Mouse (Mus musculus) embryonic facial prominence, embryonic 11.5 days (tissue): ENCODE measurements at regions not wholly inside any gene's neighbourhood (a gene's known extent, or its start where the extent isn't known, plus 50 kb on each side); places are given as distances from the start of the nearest gene placed in this dataset.
A peak's percentile ranks its signal among the peaks of the same experiment; 100 is the strongest.

ENCODE experiments used
- ATAC-seq: fragments of 200-750 bp; cut with Nextera tagmentation; replicated peaks from 2 replicates; pipeline ENCODE4 v1.8.0; 2017; ENCODE audit warnings: low read depth; ENCODE audit not compliant: insufficient number of reproducible peaks, low FRiP score, low TSS enrichment
- DNase-seq: peaks from one replicate; pipeline ENCODE4 v3.0.0-alpha.2; 2015; ENCODE audit warnings: low spot score
- H3K27ac ChIP-seq: fragments of 300-500 bp; sonication (generic); replicated peaks from 2 replicates; pipeline ENCODE4 v1.5.1; 2014; ENCODE audit warnings: mild to moderate bottlenecking, low read depth, low read length, control low read depth
- H3K27me3 ChIP-seq: fragments of 300-500 bp; sonication (generic); 2 replicates; pipeline ENCODE4 v1.6.1; 2014; ENCODE audit warnings: mild to moderate bottlenecking, low read length, moderate library complexity, mixed read lengths; ENCODE audit not compliant: control insufficient read depth, insufficient read depth
- H3K36me3 ChIP-seq: fragments of 300-500 bp; sonication (generic); replicated peaks from 2 replicates; pipeline ENCODE4 v1.6.1; 2014; ENCODE audit warnings: low read depth, mild to moderate bottlenecking, low read length, moderate library complexity, mixed read lengths; ENCODE audit not compliant: control insufficient read depth, insufficient read depth
- H3K4me1 ChIP-seq: fragments of 300-500 bp; sonication (generic); 2 replicates; pipeline ENCODE4 v1.6.1; 2014; ENCODE audit warnings: low read length, mixed read lengths; ENCODE audit not compliant: control insufficient read depth, insufficient read depth
- H3K4me2 ChIP-seq: fragments of 300-500 bp; sonication (generic); 2 replicates; pipeline ENCODE4 v1.6.1; 2014; ENCODE audit warnings: low read depth, mild to moderate bottlenecking, control low read depth, low read length, moderate library complexity
- H3K4me3 ChIP-seq: fragments of 300-500 bp; sonication (generic); 2 replicates; pipeline ENCODE4 v1.5.1; 2014; ENCODE audit warnings: low read depth, low read length, control low read depth
- H3K9ac ChIP-seq: fragments of 300-500 bp; sonication (generic); replicated peaks from 2 replicates; pipeline ENCODE4 v1.6.1; 2014; ENCODE audit warnings: mild to moderate bottlenecking, control low read depth, low read length
- H3K9me3 ChIP-seq: fragments of 300-500 bp; sonication (generic); replicated peaks from 2 replicates; pipeline ENCODE4 v1.6.1; 2016; ENCODE audit warnings: mild to moderate bottlenecking, low read length, inconsistent platforms, mixed read lengths; ENCODE audit not compliant: control insufficient read depth
- WGBS: fragments of 180-500 bp; shearing (Covaris S2); extraction: QIAGEN DNeasy Blood & Tissue Kit; methylation state at CpG from one replicate; pipeline ENCODE4 v1.1.7; 2014; 5-methylcytosine and 5-hydroxymethylcytosine counted together

DNA sequence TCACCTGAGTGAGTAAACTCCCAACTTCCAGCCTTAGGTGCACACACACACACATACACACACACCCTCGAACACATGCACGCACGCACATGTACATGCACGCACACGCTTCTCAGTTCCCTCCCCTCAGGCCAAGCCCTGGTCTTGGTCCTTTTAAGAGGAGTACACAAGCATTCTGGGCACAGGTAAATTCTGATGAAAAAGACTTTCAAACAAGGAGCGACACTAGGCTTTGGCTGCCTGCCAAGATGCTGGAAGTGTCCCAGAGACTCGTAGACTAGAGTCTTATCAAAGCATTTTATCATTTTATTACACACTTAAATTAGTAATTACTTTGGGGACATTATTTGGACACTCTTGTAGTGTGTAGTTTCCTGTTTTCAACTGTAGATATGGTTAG lies 278.6 kb upstream of the Atp11b start:
- H3K4me1 ChIP-seq, result no peaks in the 10 kb centered on the region
- no peak overlapping the region for H3K9ac ChIP-seq
- no peaks in the 10 kb centered on the region for H3K36me3 ChIP-seq
- H3K27ac ChIP-seq, result no peak overlapping the region
- no peak overlapping the region for H3K4me3 ChIP-seq
- H3K9me3 ChIP-seq, result no peaks in the 10 kb centered on the region
- DNase-seq (no peak), ATAC-seq (no peak)
- 85% methylated on average over 7 of the region's 7 CpGs for WGBS
- no peak overlapping the region for H3K4me2 ChIP-seq
- H3K27me3 ChIP-seq, result no peaks in the 10 kb centered on the region

DNA sequence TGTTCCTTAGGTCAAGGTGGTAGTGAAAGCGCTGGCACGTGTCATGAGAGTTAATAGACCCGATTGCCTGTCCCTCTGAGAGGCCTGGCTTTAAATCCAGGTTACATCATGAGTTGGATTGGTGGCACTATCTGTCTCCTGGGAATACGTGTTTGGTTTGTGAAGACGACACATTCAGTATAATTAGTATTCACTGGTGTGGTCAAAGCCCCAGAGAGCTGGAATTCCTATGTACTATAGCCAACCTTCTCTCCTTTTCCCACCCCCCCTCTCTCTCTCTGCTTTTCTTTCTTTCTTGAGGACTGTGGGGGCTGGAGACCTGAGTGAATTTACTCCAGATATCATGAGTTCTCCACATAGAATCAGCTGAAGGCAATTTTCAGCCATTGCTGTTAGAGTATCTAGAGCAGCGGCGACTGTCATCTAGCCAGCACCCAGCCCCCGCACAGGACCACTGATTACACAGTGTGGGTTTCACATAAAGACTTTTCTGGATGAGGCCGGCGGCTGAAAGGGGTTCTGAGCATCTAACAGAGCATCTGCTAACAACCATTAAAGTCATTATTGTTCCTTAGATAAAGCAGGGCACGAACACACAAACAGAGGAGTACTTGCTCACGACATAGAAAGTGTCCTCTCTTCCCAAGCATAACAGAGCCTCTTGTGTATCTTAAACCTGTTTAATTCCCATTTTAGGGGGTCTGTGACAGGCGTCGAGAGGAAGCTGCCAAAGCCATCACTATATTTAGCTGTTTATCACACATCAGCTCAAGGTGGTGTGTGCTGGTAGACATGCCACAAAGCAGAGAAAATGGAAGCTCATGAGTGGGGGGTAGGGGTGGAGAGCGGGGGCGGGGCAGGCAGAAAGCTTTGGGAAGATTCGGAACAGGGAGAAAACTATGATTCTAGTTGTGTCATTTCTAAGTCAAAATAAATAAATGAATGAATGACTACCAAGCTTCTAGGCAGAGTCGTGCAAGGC lies 272.9 kb upstream of the Atp11b start:
- ATAC-seq (no peak), DNase-seq (no peak)
- Histone ChIP-seq H3K9ac (no peak overlapping the region), H3K4me1 (no peaks in the 10 kb centered on the region), H3K27ac (no peak overlapping the region), H3K9me3 (no peaks in the 10 kb centered on the region), H3K4me2 (no peak overlapping the region), H3K4me3 (no peak overlapping the region), H3K27me3 (no peaks in the 10 kb centered on the region), H3K36me3 (no peaks in the 10 kb centered on the region)
- WGBS, result 60% methylated on average over 18 of the region's 18 CpGs

DNA sequence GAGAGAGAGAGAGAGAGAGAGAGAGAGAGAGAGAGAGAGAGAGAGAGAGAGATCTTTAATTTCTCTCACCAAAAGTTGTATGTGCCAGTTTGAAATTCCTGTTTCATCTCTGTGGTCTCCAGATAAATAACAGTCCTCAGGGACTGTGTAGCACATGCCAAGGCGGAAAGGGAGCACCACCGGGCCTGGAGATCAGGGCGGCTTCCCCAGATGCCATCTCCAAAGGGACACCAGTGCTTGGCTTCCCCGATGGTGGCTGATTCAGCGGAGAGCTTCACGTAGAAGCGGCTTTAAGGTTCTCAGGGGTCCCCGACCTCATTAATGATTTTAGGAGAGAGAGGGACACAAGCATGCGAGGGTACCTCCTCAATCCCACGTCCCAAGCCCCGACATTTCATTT lies 272.1 kb upstream of the Atp11b start:
- Histone ChIP-seq H3K4me2 (no peak overlapping the region), H3K4me3 (no peak overlapping the region), H3K9ac (no peak overlapping the region), H3K27me3 (no peaks in the 10 kb centered on the region), H3K27ac (no peak overlapping the region), H3K4me1 (no peaks in the 10 kb centered on the region), H3K36me3 (no peaks in the 10 kb centered on the region), H3K9me3 (no peaks in the 10 kb centered on the region)
- ATAC-seq (no peak), DNase-seq (no peak)
- WGBS, result 31% methylated on average over 11 of the region's 11 CpGs

DNA sequence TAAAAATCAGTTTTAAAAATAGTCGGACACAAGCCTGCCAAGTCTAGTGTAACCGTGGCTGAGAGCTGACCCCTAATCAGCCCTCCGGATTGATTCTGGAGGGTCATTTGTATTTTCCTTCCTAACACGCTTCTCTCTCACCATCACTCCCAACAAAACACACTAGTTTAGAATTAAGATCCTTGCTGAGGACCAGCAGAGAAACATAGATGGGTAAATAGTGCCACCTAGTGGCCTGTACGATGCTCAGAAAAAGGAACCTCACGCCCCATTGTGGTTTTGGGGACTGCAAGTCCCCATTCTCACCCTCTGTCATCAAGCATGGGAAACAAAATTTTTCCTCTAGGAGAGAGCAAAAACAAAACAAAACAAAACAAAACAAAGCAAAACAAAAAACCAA lies 271.6 kb upstream of the Atp11b start:
- peak; percentile 86 for DNase-seq
- H3K9ac ChIP-seq, result no peak overlapping the region
- H3K4me1 ChIP-seq, result no peaks in the 10 kb centered on the region
- no peaks in the 10 kb centered on the region for H3K9me3 ChIP-seq
- ATAC-seq, result no peak
- H3K36me3 ChIP-seq, result no peaks in the 10 kb centered on the region
- no peak overlapping the region for H3K4me3 ChIP-seq
- no peak overlapping the region for H3K27ac ChIP-seq
- WGBS, result 3% methylated on average over 6 of the region's 6 CpGs
- H3K27me3 ChIP-seq, result no peaks in the 10 kb centered on the region
- no peak overlapping the region for H3K4me2 ChIP-seq

DNA sequence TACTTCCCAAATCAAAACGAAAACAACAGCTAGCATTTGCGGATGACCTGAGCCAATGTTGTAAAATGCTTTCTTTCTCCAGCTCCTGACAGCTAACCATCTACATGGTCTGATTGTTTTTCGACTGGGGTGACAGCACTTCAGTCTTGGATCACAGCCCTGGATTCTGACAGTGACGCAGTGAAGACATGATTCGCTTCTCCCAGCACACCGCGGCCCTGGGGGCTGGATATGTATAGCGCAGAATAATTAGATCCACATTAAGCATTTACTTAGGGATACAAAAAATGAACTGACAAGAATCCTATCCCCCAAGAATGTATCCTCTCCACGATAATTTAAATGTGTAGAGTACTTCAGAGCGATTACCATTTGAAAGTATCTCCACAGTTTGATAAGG lies 271.1 kb upstream of the Atp11b start:
- no peak overlapping the region for H3K9ac ChIP-seq
- DNase-seq (no peak), ATAC-seq (no peak)
- H3K4me2 ChIP-seq, result no peak overlapping the region
- H3K27me3 ChIP-seq, result no peaks in the 10 kb centered on the region
- no peaks in the 10 kb centered on the region for H3K4me1 ChIP-seq
- no peak overlapping the region for H3K4me3 ChIP-seq
- H3K9me3 ChIP-seq, result no peaks in the 10 kb centered on the region
- no peaks in the 10 kb centered on the region for H3K36me3 ChIP-seq
- H3K27ac ChIP-seq, result no peak overlapping the region
- 70% methylated on average over 10 of the region's 10 CpGs for WGBS

DNA sequence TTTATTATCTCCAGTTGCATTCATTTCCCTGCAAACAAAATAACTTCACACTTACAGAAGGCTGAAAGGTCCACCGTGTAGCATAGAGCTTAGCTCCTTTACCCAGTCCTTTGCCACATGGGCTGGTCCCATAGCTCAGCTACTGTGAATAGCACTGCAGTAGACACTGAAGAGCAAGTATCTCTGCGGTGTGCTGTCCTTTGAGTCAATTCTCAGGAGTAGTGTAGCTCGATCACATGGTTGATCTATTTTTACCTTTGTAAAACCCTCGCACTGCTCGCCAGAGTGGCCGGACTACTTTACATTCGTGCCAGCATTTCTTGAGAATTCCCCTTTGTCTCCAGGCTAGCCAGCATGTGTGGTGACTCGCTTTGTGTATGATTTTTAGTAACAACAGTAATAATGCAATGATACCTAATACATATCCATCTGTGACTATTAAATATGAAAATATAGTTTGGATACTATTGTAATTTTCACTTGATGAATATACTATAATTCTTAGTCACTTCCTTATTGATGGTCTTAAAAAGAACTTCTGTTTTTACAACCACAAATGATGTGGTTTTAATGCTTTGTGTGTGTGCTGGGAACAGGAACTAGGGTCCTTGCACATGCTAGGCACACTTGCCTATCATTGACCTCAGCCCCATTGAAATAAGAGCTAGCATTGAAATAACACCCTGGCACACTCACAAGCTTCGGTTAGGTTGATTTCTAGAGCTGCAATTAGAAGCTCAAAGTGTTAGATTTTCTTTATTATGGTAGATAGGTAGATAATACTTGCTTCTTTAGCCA lies 257.7 kb upstream of the Atp11b start:
- no peak overlapping the region for H3K4me2 ChIP-seq

DNA sequence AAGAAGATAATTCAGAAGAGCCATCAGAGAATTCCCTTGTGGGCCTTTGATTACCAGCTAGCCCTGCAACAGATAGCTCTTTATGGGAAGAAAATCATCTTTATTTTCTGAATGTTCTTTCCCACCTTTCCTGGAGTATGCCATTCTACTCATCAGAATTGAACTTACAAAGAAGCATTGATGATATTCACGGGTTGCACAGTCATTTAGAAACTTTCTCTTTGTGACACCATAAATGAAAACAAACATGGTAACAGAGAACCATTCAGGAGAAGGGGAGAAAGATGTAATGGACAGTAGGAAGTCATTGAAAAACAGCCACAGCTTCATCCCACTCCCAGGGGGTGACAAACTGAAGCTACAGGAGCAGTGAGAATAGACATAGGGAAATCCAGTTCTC lies 243.6 kb upstream of the Atp11b start:
- ATAC-seq (no peak), DNase-seq (no peak)
- Histone ChIP-seq H3K9me3 (no peaks in the 10 kb centered on the region), H3K4me3 (no peak overlapping the region), H3K27me3 (no peaks in the 10 kb centered on the region), H3K4me2 (no peak overlapping the region), H3K36me3 (no peaks in the 10 kb centered on the region), H3K27ac (no peak overlapping the region), H3K9ac (no peak overlapping the region), H3K4me1 (no peaks in the 10 kb centered on the region)
- WGBS, result 76% methylated on average over 1 of the region's 1 CpGs

More for the DNA sequence above, 257.7 kb upstream of the Atp11b start:
- Histone ChIP-seq H3K9me3 (no peaks in the 10 kb centered on the region), H3K4me3 (no peak overlapping the region), H3K36me3 (no peaks in the 10 kb centered on the region), H3K4me1 (no peaks in the 10 kb centered on the region), H3K27ac (no peak overlapping the region), H3K9ac (no peak overlapping the region), H3K27me3 (no peaks in the 10 kb centered on the region)
- ATAC-seq, result no peak
- DNase-seq, result no peak
- 87% methylated on average over 9 of the region's 9 CpGs for WGBS

DNA sequence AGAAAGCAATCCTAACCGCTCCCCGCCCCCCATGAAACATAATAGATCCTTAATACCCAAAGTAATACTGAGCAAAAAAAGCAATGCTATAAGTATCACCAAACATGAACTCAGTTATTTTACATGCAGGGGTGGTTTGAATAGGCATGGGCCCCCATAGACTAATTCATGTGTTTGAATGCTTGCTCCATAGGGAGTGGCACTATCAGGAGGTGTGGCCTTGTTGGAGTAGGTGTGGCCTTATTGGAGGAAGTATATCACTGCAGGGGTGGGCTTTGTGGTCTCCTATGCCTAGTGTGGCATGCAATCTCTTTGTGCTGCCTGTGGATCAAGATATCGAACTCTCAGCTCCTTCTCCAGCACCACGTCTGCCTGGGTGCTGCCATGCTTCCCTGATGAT lies 237.4 kb upstream of the Atp11b start:
- Histone ChIP-seq H3K9me3 (no peaks in the 10 kb centered on the region), H3K4me2 (no peak overlapping the region), H3K4me3 (no peak overlapping the region), H3K4me1 (no peaks in the 10 kb centered on the region), H3K27me3 (no peaks in the 10 kb centered on the region), H3K36me3 (no peaks in the 10 kb centered on the region), H3K27ac (no peak overlapping the region), H3K9ac (no peak overlapping the region)
- DNase-seq (no peak), ATAC-seq (no peak)
- 89% methylated on average over 4 of the region's 4 CpGs for WGBS
